In genomic region chr10:19002091-19002785, GRCm38 (mm10) we compare ENCODE assay signal across 11 mouse cellular contexts. TPM values are rescaled to one million over a fixed set of nuclear protein-coding genes. Genes with fewer than 3 reads are reported as not detected.
A peak's percentile ranks its signal among the peaks of the same experiment; 100 is the strongest.
DNase-seq lines count a peak whose midpoint lies in the region; ATAC-seq lines count a peak whose summit lies in the region.
"Had no signal": no experiment of that assay in that cellular context is flagged by ENCODE, and none has a peak within 500 bp of the region (broad histone marks: within the 10 kb centered on the region; RNA-seq: fewer than 3 reads in every experiment).

No protein-coding gene starts in this region.

- DNase-seq in gastrocnemius, postnatal 25 days: peak; percentile 23
- no peak for DNase-seq in gastrocnemius, adult 8-10 months (ENCODE audit: low spot score in 2 of 2)
- DNase-seq in layer of hippocampus, postnatal 14 days (ENCODE audit: low spot score in 2 of 2): peak; percentile 51 to 71
- DNase-seq in natural killer cell, adult 2 months (ENCODE audit: low spot score in 2 of 2): peak; percentile 21 to 43
- DNase-seq in urinary bladder, postnatal 14 days (ENCODE audit: low spot score): no peak
- no peak for DNase-seq in cerebellum, adult 11-12 months
- DNase-seq: adrenal gland, postnatal 36 days; thymus, postnatal 25 days had no signal

- ATAC-seq in common myeloid progenitor, adult 5-6 weeks (replicated peaks; ENCODE audit: low read depth, poor library complexity, severe bottlenecking): 0 out of 2 replicates have a peak, but pooled peaks have one; percentile 15
- no peak for ATAC-seq in granulocyte monocyte progenitor cell, adult 5-6 weeks (replicated peaks; ENCODE audit: poor library complexity, severe bottlenecking)
- ATAC-seq: Patski had no signal

RNA-seq across cellular contexts. Expression of gene Tnfaip3, which starts 13.2 kb away (rescaled TPM):
- total RNA-seq in gastrocnemius, postnatal 25 days (2021): 1 to 10 TPM; 2.2 to 2.7 TPM
- 1 to 10 TPM; 1.4 to 2.7 (median 1.9) TPM for total RNA-seq in gastrocnemius, adult 8-10 months (2022)
- total RNA-seq in common myeloid progenitor, adult 5-6 weeks (2017): 35.0 and 39.9 TPM in 2 replicates
- 1 to 10 TPM; 4.5 to 4.6 TPM for total RNA-seq in layer of hippocampus, postnatal 14 days (2021)
- total RNA-seq in granulocyte monocyte progenitor cell, adult 5-6 weeks (2014; fragmentation: Nextera tagmentation): 3.1 and 6.1 TPM in 2 replicates
- total RNA-seq in granulocyte monocyte progenitor cell, adult 5-6 weeks (2017): 34.0 and 36.2 TPM in 2 replicates

Comparison
In these comparisons a context has a peak if more than half of its experiments do, and no peak if none do; other contexts are left out.
1. DNase-seq: peak in gastrocnemius, postnatal 25 days (single experiment), layer of hippocampus, postnatal 14 days (2 of 2) and natural killer cell, adult 2 months (2 of 2); none in gastrocnemius, adult 8-10 months (0 of 2), urinary bladder, postnatal 14 days (single experiment) and cerebellum, adult 11-12 months (single experiment).